Mouse (Mus musculus) urinary bladder, postnatal 4 days (tissue): ENCODE measurements around the gene Ell3.
"Not testable (repeated sequence)": the region's sequence is repeated elsewhere in the genome, so short reads cannot be mapped to it uniquely, and the experiment has no call there.

ENCODE experiments used
- DNase-seq, 2 experiments: peaks; one replicate each; pipeline ENCODE4 v3.0.0; 2021 to 2022; ENCODE audit warnings: low spot score in 2 of 2

Gene Ell3

GRCm38 (mm10) chr2:121444178-121444577, at the start of gene Ell3:
TSS of gene Ell3 (minus strand) at chr2:121444278.
- no peak for DNase-seq

DNA sequence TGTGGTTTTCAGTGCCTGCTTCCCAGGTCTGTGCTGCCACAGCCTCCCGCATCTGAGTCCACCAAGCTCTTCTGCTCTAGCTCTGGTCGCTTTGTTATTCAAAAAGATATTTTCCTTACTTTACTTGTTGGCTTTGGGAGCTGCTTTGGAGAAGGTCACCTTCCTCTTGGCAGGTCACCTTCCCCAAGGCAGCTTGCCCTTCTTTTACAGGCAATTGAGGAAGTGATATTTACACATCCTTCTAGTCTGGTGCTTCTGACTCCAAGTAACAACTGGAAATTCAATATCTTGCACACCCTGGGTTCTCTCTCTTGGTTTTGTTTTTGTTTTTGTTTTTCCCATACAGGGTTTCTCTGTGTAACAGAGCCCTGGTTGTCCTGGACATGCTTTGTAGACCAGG, 40.3 kb upstream of the Ell3 start:
- not testable (repeated sequence) for DNase-seq

DNA sequence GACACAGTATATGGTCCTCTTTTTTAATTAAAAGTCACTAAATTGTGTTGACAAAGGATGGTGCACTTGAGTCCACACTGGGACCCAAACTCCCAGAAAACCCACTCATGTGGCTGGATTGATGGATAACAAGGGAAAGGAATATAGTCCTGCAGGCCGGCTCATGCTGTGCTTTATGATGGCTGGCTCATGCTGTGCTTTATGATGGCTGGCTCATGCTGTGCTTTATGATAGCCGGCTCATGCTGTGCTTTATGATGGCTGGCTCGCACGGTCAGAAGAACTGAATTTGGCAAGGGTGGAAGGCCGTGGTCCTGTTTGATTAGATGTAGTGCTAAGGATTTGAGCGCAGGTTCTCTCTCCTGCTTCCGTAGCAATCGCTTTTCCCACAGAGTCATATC, 39.5 kb upstream of the Ell3 start:
- DNase-seq: no peak

DNA sequence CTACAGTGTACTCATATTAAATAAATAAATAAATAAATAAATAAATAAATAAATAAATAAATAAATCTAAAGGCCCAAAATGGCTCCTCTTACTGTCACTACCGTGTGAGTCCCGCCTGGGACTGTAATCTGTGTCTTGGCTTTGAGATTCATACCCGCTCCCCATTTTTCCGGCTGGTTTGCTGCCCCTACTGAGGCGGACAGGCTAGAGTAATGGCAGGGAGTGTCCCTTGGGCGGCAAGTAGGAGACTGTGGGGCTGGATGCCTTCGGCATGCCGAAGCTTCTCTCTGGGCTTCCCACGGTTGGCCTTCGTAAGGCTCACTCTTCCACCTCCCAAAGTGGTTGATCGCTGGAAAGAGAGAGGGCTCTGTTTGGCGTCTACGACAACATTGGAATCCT, 36.8 kb upstream of the Ell3 start:
- DNase-seq: not testable (repeated sequence)

DNA sequence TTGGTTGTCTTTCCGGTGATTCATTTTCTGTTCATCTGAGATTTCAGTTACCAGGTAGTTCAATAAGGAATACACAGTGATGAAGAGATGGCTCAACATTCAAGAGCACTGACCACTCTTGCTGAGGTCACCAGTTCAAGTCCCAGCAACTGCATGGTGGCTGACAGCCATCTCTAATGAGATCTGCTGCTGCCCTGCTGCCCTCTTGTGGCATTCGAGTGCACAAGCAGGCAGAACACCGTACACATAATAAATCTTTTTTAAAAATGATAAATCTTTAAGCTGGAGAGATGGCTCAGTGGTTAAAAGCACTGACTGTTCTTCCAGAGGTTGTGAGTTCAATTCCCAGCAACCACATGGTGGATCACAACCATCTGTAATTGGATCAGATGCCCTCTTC, 36.4 kb upstream of the Ell3 start:
- no peak for DNase-seq

- DNase-seq: no peak
Observed at GRCm38 (mm10) chr2:121477491-121478266, 33.6 kb upstream of the Ell3 start.

- DNase-seq: not testable (repeated sequence)
Observed at GRCm38 (mm10) chr2:121475306-121475705, 31.2 kb upstream of the Ell3 start.

DNA sequence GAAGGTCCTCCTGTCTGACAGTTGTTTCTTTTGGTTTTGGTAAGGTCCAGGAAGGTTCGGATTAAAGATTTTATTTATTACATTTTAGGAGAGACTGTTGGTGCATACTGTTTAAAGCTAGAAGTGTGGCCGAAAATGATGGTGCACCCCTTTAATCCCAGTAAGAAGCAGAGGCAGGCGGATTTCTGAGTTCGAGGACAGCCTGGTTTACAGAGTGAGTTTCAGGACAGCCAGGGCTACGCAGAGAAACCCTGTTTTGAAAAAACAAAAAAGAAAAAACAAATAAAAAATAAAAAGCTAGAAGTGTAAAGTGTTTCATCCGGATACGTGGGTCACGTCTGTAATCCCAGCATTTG, 30.1 kb upstream of the Ell3 start:
- no peak for DNase-seq

DNA sequence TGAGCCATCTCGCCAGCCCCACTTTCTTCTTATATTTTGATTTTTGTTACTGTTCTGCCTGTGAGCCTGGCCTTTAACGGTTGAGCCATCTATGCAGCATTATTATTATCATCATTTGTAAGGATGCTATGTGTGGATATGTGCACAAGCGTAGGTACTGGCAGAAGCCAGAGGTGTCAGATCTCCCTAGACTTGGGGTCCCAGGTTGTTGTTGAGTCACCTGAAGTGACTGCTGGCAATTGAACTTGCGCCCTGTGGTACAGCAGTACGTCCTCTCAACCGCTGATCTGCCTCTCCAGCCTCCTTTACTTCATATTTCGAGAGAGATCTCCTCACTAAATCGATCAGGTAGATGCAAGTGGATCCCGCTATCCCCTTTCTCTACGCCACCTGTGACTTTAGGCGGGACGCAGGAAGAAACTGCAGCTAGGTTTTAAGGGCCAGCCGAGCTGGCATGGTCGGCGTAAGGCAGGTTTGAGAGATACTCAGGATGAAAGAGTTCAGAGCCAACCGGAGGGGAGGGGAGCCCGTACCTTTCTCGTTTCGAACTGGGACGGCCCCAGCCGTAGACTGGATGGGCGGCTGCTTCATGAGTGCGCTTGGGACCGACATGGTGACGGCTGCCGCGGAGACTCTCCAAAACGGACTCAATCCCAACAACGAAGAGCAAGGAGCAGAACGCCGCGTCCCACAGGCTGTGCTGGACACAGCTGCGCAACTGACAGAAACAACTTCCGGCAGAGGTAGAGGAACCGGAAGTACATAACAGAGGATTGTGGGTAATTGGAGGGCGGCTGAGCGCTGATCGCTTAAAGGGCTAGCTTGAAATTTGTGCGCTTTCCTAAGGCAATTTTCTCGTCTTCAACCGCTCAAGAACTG, 29.5 kb upstream of the Ell3 start, which contains the start of gene Mfap1b:
Mfap1b (minus strand) TSS at position 767 of the 879 bp plus-strand sequence.
- peak; percentile 69 to 74 for DNase-seq

- DNase-seq: not testable (repeated sequence)
Observed at GRCm38 (mm10) chr2:121472783-121473182, 28.7 kb upstream of the Ell3 start.

- not testable (repeated sequence) for DNase-seq
Observed at GRCm38 (mm10) chr2:121468982-121469381, 24.9 kb upstream of the Ell3 start.

GRCm38 (mm10) chr2:121460071-121460470, 16.0 kb upstream of the Ell3 start:
- DNase-seq: no peak

GRCm38 (mm10) chr2:121456692-121457642, 12.9 kb upstream of the Ell3 start, which contains the start of gene Serinc4:
TSS of gene Serinc4 (minus strand) at chr2:121456781.
- peak; percentile 77 to 86 for DNase-seq

DNA sequence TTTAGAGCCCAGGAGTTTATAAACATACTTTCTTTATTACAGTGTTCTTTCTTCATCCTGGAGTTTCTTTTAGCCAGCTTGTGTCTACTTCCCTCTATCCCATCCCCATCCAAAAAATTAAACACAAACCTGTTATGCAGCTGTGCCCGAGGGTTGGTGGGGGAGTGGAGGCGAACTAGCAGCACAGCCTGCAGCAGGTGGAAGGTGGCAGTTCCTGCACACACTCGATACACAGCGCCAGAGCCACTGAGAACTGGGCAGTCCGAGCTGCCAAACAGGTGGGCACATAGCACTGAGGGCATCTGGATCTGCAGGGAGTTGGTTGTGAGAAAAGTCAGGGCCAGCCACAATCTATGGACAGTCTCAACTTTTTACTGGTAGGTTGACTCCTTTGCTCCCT, 11.5 kb upstream of the Ell3 start:
- DNase-seq: no peak

DNA sequence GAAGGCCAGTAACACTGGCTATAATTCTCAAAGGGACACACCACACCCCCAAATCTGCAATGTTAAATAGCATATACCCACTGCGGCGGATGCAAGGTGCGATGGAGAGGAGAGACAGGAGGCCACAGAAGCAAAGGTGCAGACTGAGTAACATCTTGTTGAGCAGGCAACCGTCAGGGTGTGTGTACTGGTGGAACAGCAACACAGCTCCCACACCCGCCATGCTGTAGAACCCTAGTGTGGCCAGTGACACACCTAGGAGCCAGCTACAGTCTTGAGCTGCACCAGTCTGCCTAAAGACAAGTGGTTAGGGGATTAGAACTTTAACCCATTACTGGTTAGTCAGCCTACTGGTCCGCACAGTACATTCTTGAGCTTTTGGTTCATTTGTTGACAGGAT, 9.8 kb upstream of the Ell3 start:
- no peak for DNase-seq

DNA sequence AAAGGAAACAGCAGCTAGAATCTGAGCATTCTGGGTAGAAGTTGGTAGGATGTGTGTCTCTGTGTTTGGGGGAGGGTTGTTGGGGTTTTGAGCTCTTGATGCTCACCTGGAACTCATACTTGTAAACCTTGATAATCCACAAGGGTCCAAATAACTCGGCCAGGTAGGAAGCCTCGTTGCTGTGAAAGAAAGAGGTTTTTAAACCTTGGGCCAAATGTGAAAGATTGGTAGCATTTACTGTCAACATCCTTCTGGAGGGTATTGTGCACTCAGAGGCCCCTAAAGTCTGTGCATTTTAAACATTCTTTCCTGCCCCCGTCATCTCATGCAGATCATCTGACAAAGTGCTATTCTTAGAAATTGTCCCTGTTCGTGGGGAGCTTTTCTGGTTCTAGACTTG, 8.9 kb upstream of the Ell3 start, which contains the start of gene Hypk:
Hypk (plus strand) TSS at position 301 of the 400 bp plus-strand sequence.
- no peak for DNase-seq

DNA sequence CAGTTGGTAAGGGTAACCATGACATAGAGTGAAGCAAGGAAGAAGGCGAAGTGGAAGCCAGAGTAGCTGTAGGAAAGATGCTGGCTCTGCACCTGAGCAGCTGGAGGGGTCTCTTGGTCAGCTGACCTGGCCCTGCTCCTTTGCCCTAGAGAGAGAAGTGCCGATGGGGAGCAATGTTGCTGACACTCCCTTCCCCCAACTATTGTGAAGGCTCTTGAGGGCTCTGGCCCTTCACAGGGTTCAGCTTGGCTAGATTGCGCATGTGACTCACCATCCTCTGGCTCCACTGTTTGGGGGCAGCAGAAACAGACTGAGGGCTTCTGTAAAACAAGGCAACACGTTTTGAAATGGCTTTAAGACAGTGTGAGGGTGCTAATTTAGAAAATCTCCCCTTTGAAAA, 8.3 kb upstream of the Ell3 start:
- no peak for DNase-seq

GRCm38 (mm10) chr2:121450093-121450492, 6.0 kb upstream of the Ell3 start:
- no peak for DNase-seq

- DNase-seq: no peak
Observed at GRCm38 (mm10) chr2:121449545-121450011, 5.5 kb upstream of the Ell3 start.

GRCm38 (mm10) chr2:121448739-121449535, 4.9 kb upstream of the Ell3 start, which contains the start of gene Serf2:
TSS of gene Serf2 (plus strand) at chr2:121449195.
- DNase-seq: peak; percentile 100
